Mouse (Mus musculus) thymus, adult 2 months (tissue): ENCODE results near the gene Slc17a5. TPM values are rescaled to one million over a fixed set of nuclear protein-coding genes. Genes with fewer than 3 reads are reported as not detected.

ENCODE experiments used
- DNase-seq: peaks from one replicate; pipeline ENCODE4 v3.0.0; 2021
- H3K27ac ChIP-seq: fragments of 200-500 bp; 2 replicates; pipeline ENCODE4 v1.5.1; 2012; ENCODE audit warnings: low read length, control low read depth; ENCODE audit not compliant: control insufficient read depth, insufficient read depth
- H3K27me3 ChIP-seq: fragments of 200-500 bp; 2 replicates; pipeline ENCODE4 v1.6.1; 2012; ENCODE audit warnings: mild to moderate bottlenecking, low read length, moderate library complexity, mixed read lengths; ENCODE audit not compliant: control insufficient read depth, insufficient read depth
- H3K36me3 ChIP-seq: fragments of 200-500 bp; 2 replicates; pipeline ENCODE4 v1.6.1; 2012; ENCODE audit warnings: mild to moderate bottlenecking, low read length, moderate library complexity; ENCODE audit not compliant: control insufficient read depth, insufficient read depth
- H3K4me1 ChIP-seq: fragments of 200-500 bp; replicated peaks from 2 replicates; pipeline ENCODE4 v1.6.1; 2012; ENCODE audit warnings: low read length; ENCODE audit not compliant: control insufficient read depth, insufficient read depth
- H3K4me3 ChIP-seq: fragments of 200-500 bp; 2 replicates; pipeline ENCODE4 v1.5.1; 2012; ENCODE audit warnings: mild to moderate bottlenecking, low read length, control low read depth, moderate library complexity; ENCODE audit not compliant: control insufficient read depth, insufficient read depth
- CTCF ChIP-seq: fragments of 200-500 bp; IDR thresholded peaks from 2 replicates; pipeline ENCODE4 v1.5.1; 2012; ENCODE audit warnings: mild to moderate bottlenecking, control low read depth, low read length, moderate library complexity, borderline replicate concordance; ENCODE audit not compliant: control insufficient read depth, poor library complexity, insufficient read depth; ENCODE audit errors: extremely low read depth
- POLR2A ChIP-seq: fragments of 200-500 bp; IDR thresholded peaks from 2 replicates; pipeline ENCODE4 v1.6.1; 2012; ENCODE audit warnings: mild to moderate bottlenecking, low read length, control low read depth, moderate library complexity; ENCODE audit not compliant: control insufficient read depth, poor library complexity, insufficient read depth; ENCODE audit errors: extremely low read depth
- WGBS: fragments of 180-500 bp; shearing (Covaris S2); methylation state at CpG from one replicate; pipeline ENCODE4 v1.1.7; 2018; 5-methylcytosine and 5-hydroxymethylcytosine counted together
- polyA plus RNA-seq: library from polyadenylated mRNA; depleted of rRNA; stranded (reverse); fragments of >200 nt; gene quantifications from 2 replicates; pipeline ENCODE4 v1.2.3, GENCODE M21; 2012; rRNA removed

Slc17a5 gene
- polyA plus RNA-seq: 15.5 and 16.6 TPM in 2 replicates

- H3K27me3 ChIP-seq: no peaks in the 10 kb centered on the region
- H3K4me1 ChIP-seq: peaks cover 5% of the 10 kb centered on the region
- H3K27ac ChIP-seq: peak within 1 kb of the TSS; percentile 45
- WGBS: under 1% methylated on average over 27 of the region's 27 CpGs
- TF ChIP-seq CTCF (no peak), POLR2A (peak; percentile 77; the same call in 1 of the 2 replicates)
- peak within 1 kb of the TSS; percentile 64 for H3K4me3 ChIP-seq
- no peaks in the 10 kb centered on the region for H3K36me3 ChIP-seq
- DNase-seq: peak; percentile 94
Observed at GRCm38 (mm10) chr9:78587914-78588313, at the start of gene Slc17a5. Gene Slc17a5, minus strand, starts transcription at chr9:78588041.

GRCm38 (mm10) chr9:78633976-78634375, 46.1 kb upstream of the Slc17a5 start:
- DNase-seq: no peak
- 97% methylated on average over 3 of the region's 3 CpGs for WGBS
- H3K36me3 ChIP-seq: no peaks in the 10 kb centered on the region
- no peak overlapping the region for H3K27ac ChIP-seq
- no peaks in the 10 kb centered on the region for H3K4me1 ChIP-seq
- no peaks in the 10 kb centered on the region for H3K27me3 ChIP-seq
- no peak for TF ChIP-seq POLR2A
- no peak for TF ChIP-seq CTCF
- H3K4me3 ChIP-seq: no peak overlapping the region

GRCm38 (mm10) chr9:78631755-78632434, 44.1 kb upstream of the Slc17a5 start:
- TF ChIP-seq CTCF (no peak), POLR2A (no peak)
- H3K36me3 ChIP-seq: no peaks in the 10 kb centered on the region
- H3K27ac ChIP-seq: no peak overlapping the region
- no peak overlapping the region for H3K4me3 ChIP-seq
- DNase-seq: no peak
- 30% methylated on average over 6 of the region's 6 CpGs for WGBS
- no peaks in the 10 kb centered on the region for H3K27me3 ChIP-seq
- H3K4me1 ChIP-seq: no peaks in the 10 kb centered on the region

GRCm38 (mm10) chr9:78629991-78630390, 42.1 kb upstream of the Slc17a5 start:
- no peaks in the 10 kb centered on the region for H3K27me3 ChIP-seq
- 79% methylated on average over 6 of the region's 6 CpGs for WGBS
- no peak overlapping the region for H3K4me3 ChIP-seq
- no peak for TF ChIP-seq CTCF
- no peak for TF ChIP-seq POLR2A
- H3K27ac ChIP-seq: no peak overlapping the region
- no peaks in the 10 kb centered on the region for H3K36me3 ChIP-seq
- DNase-seq: no peak
- H3K4me1 ChIP-seq: no peaks in the 10 kb centered on the region

- H3K36me3 ChIP-seq: no peaks in the 10 kb centered on the region
- H3K27ac ChIP-seq: no peak overlapping the region
- no peaks in the 10 kb centered on the region for H3K4me1 ChIP-seq
- no peak for DNase-seq
- no peak overlapping the region for H3K4me3 ChIP-seq
- 72% methylated on average over 10 of the region's 10 CpGs for WGBS
- H3K27me3 ChIP-seq: no peaks in the 10 kb centered on the region
- TF ChIP-seq POLR2A: no peak
- TF ChIP-seq CTCF: no peak
Observed at GRCm38 (mm10) chr9:78623301-78623747, 35.5 kb upstream of the Slc17a5 start.

- no peak overlapping the region for H3K27ac ChIP-seq
Observed at GRCm38 (mm10) chr9:78619285-78619684, 31.4 kb upstream of the Slc17a5 start.

More at GRCm38 (mm10) chr9:78619285-78619684, 31.4 kb upstream of the Slc17a5 start:
- TF ChIP-seq CTCF: no peak
- no peak for TF ChIP-seq POLR2A
- no peak overlapping the region for H3K4me3 ChIP-seq
- peaks cover 13% of the 10 kb centered on the region for H3K27me3 ChIP-seq
- no peak for DNase-seq
- no peaks in the 10 kb centered on the region for H3K36me3 ChIP-seq
- 78% methylated on average over 9 of the region's 9 CpGs for WGBS
- 0 out of 2 replicates have a peak, but pooled peaks cover 6% of the 10 kb centered on the region for H3K4me1 ChIP-seq
